Mouse (Mus musculus) hindbrain, embryonic 16.5 days (tissue): ENCODE measurements around the gene Txndc17. TPM values are rescaled to one million over a fixed set of nuclear protein-coding genes. Genes with fewer than 3 reads are reported as not detected.

ENCODE experiments used
- ATAC-seq: fragments of 200-750 bp; cut with Nextera tagmentation; 2 replicates; pipeline ENCODE4 v1.8.0; 2017; ENCODE audit warnings: moderate TSS enrichment, moderate library complexity
- H3K27ac ChIP-seq: fragments of 300-500 bp; sonication (generic); 2 replicates; pipeline ENCODE4 v1.5.1; 2014; ENCODE audit warnings: low read depth, mild to moderate bottlenecking, control low read depth, low read length, moderate library complexity
- H3K27me3 ChIP-seq: fragments of 300-500 bp; sonication (generic); replicated peaks from 2 replicates; pipeline ENCODE4 v1.6.1; 2014; ENCODE audit warnings: low read length; ENCODE audit not compliant: control insufficient read depth, insufficient read depth
- H3K36me3 ChIP-seq: fragments of 300-500 bp; sonication (generic); 2 replicates; pipeline ENCODE4 v1.6.1; 2014; ENCODE audit warnings: mild to moderate bottlenecking, low read length, moderate library complexity, mixed read lengths; ENCODE audit not compliant: control insufficient read depth, insufficient read depth
- H3K4me1 ChIP-seq: fragments of 300-500 bp; sonication (generic); 2 replicates; pipeline ENCODE4 v1.6.1; 2014; ENCODE audit warnings: low read depth, low read length; ENCODE audit not compliant: control insufficient read depth, insufficient read depth
- H3K4me2 ChIP-seq: fragments of 300-500 bp; sonication (generic); 2 replicates; pipeline ENCODE4 v1.6.1; 2014; ENCODE audit warnings: mild to moderate bottlenecking, low read length, control low read depth, moderate library complexity
- H3K4me3 ChIP-seq: fragments of 300-500 bp; sonication (generic); 2 replicates; pipeline ENCODE4 v1.5.1; 2014; ENCODE audit warnings: mild to moderate bottlenecking, low read length, control low read depth, moderate library complexity
- H3K9ac ChIP-seq: fragments of 300-500 bp; sonication (generic); 2 replicates; pipeline ENCODE4 v1.6.1; 2014; ENCODE audit warnings: low read depth, mild to moderate bottlenecking, control low read depth, low read length, moderate library complexity
- H3K9me3 ChIP-seq: fragments of 300-500 bp; sonication (generic); 2 replicates; pipeline ENCODE4 v1.6.1; 2014; ENCODE audit warnings: mild to moderate bottlenecking, low read length, moderate library complexity; ENCODE audit not compliant: control insufficient read depth
- WGBS: fragments of 180-500 bp; shearing (Covaris S2); extraction: QIAGEN DNeasy Blood & Tissue Kit; methylation state at CpG from one replicate; pipeline ENCODE4 v1.1.7; 2014; 5-methylcytosine and 5-hydroxymethylcytosine counted together
- polyA plus RNA-seq: library from polyadenylated mRNA; unstranded; fragments of >200 nt; fragmentation: Nextera tagmentation; extraction: Ambion mirVana; gene quantifications from 2 replicates; pipeline ENCODE4 v1.2.1, GENCODE M21; 2015

The Txndc17 gene
- polyA plus RNA-seq, 1 experiment from 2014 or later = 167 TPM

GRCm38 (mm10) chr11:72181136-72181535, 26.2 kb upstream of the Txndc17 start:
- Histone ChIP-seq H3K36me3 (peaks cover 20% of the 10 kb centered on the region), H3K4me3 (no peak overlapping the region), H3K4me2 (no peak overlapping the region), H3K27me3 (no peaks in the 10 kb centered on the region), H3K9me3 (no peaks in the 10 kb centered on the region), H3K9ac (no peak overlapping the region), H3K4me1 (no peaks in the 10 kb centered on the region), H3K27ac (no peak overlapping the region)
- no peak for ATAC-seq
- 93% methylated on average over 4 of the region's 4 CpGs for WGBS

- Histone ChIP-seq H3K4me3 (no peak overlapping the region), H3K4me2 (no peak overlapping the region), H3K27ac (no peak overlapping the region), H3K9me3 (no peaks in the 10 kb centered on the region), H3K36me3 (peaks cover 19% of the 10 kb centered on the region), H3K27me3 (no peaks in the 10 kb centered on the region), H3K9ac (no peak overlapping the region), H3K4me1 (no peaks in the 10 kb centered on the region)
- ATAC-seq = no peak
- WGBS = 93% methylated on average over 4 of the region's 4 CpGs
Observed at GRCm38 (mm10) chr11:72184252-72184651, 23.1 kb upstream of the Txndc17 start.

GRCm38 (mm10) chr11:72190857-72191256, 16.5 kb upstream of the Txndc17 start:
- Histone ChIP-seq H3K36me3 (peaks cover 10% of the 10 kb centered on the region), H3K27ac (no peak overlapping the region), H3K9me3 (no peaks in the 10 kb centered on the region), H3K4me2 (no peak overlapping the region), H3K4me3 (no peak overlapping the region), H3K27me3 (no peaks in the 10 kb centered on the region), H3K9ac (no peak overlapping the region), H3K4me1 (no peaks in the 10 kb centered on the region)
- WGBS = 75% methylated on average over 1 of the region's 1 CpGs
- ATAC-seq = no peak

GRCm38 (mm10) chr11:72194259-72194658, 13.1 kb upstream of the Txndc17 start:
- H3K4me3 ChIP-seq = no peak overlapping the region
- no peak overlapping the region for H3K27ac ChIP-seq
- no peak for ATAC-seq
- 95% methylated on average over 2 of the region's 2 CpGs for WGBS
- peaks cover 10% of the 10 kb centered on the region for H3K36me3 ChIP-seq
- no peak overlapping the region for H3K9ac ChIP-seq
- no peaks in the 10 kb centered on the region for H3K4me1 ChIP-seq
- H3K9me3 ChIP-seq = no peaks in the 10 kb centered on the region
- no peak overlapping the region for H3K4me2 ChIP-seq
- H3K27me3 ChIP-seq = no peaks in the 10 kb centered on the region

GRCm38 (mm10) chr11:72196506-72196905, 10.8 kb upstream of the Txndc17 start:
- no peak for ATAC-seq
- no peak overlapping the region for H3K4me2 ChIP-seq
- no peak overlapping the region for H3K4me3 ChIP-seq
- 90% methylated on average over 8 of the region's 8 CpGs for WGBS
- no peak overlapping the region for H3K9ac ChIP-seq
- no peak overlapping the region for H3K27ac ChIP-seq
- H3K36me3 ChIP-seq = peaks cover 10% of the 10 kb centered on the region
- no peaks in the 10 kb centered on the region for H3K27me3 ChIP-seq
- H3K9me3 ChIP-seq = no peaks in the 10 kb centered on the region
- no peaks in the 10 kb centered on the region for H3K4me1 ChIP-seq

- H3K4me3 ChIP-seq = no peak overlapping the region
- H3K4me1 ChIP-seq = peaks cover 24% of the 10 kb centered on the region
- ATAC-seq = no peak
- no peak overlapping the region for H3K27ac ChIP-seq
- H3K4me2 ChIP-seq = no peak overlapping the region
- no peaks in the 10 kb centered on the region for H3K9me3 ChIP-seq
- WGBS = 72% methylated on average over 1 of the region's 1 CpGs
- peaks cover under 1% of the 10 kb centered on the region for H3K36me3 ChIP-seq
- H3K9ac ChIP-seq = no peak overlapping the region
- H3K27me3 ChIP-seq = no peaks in the 10 kb centered on the region
Observed at GRCm38 (mm10) chr11:72203440-72203839, 3.9 kb upstream of the Txndc17 start.

GRCm38 (mm10) chr11:72205256-72205655, 2.1 kb upstream of the Txndc17 start:
- H3K27me3 ChIP-seq = no peaks in the 10 kb centered on the region
- WGBS = 82% methylated on average over 6 of the region's 6 CpGs
- H3K4me2 ChIP-seq = peak overlapping the region; percentile 87
- no peak for ATAC-seq
- no peaks in the 10 kb centered on the region for H3K9me3 ChIP-seq
- peak overlapping the region; percentile 81; the same call in 1 of the 2 replicates for H3K9ac ChIP-seq
- H3K4me3 ChIP-seq = no peak overlapping the region
- peaks cover 7% of the 10 kb centered on the region for H3K36me3 ChIP-seq
- peaks cover 24% of the 10 kb centered on the region for H3K4me1 ChIP-seq
- H3K27ac ChIP-seq = no peak overlapping the region

- Histone ChIP-seq H3K4me2 (peak within 1 kb of the TSS; percentile 87), H3K36me3 (peaks cover 10% of the 10 kb centered on the region), H3K4me1 (peaks cover 24% of the 10 kb centered on the region), H3K27me3 (no peaks in the 10 kb centered on the region), H3K27ac (peak within 1 kb of the TSS; percentile 76), H3K4me3 (peak within 1 kb of the TSS; percentile 65), H3K9ac (peak within 1 kb of the TSS; percentile 81), H3K9me3 (no peaks in the 10 kb centered on the region)
- peak; percentile 54 for ATAC-seq
- under 1% methylated on average over 43 of the region's 43 CpGs for WGBS
Observed at GRCm38 (mm10) chr11:72206341-72207203, 775 bp upstream of the Txndc17 start, which contains the start of gene Gm43951. Gm43951 (minus strand) TSS chr11:72206840.

- Histone ChIP-seq H3K9ac (peak overlapping the region; percentile 81), H3K9me3 (no peaks in the 10 kb centered on the region), H3K4me1 (peaks cover 24% of the 10 kb centered on the region), H3K27ac (peak overlapping the region; percentile 76; the same call in 1 of the 2 replicates), H3K4me2 (peak overlapping the region; percentile 87), H3K36me3 (peaks cover 13% of the 10 kb centered on the region), H3K4me3 (peak overlapping the region; percentile 65), H3K27me3 (no peaks in the 10 kb centered on the region)
- no peak for ATAC-seq
- WGBS = 20% methylated on average over 17 of the region's 17 CpGs
Observed at GRCm38 (mm10) chr11:72207834-72208377, 559 bp downstream of the Txndc17 start.
